Mouse (Mus musculus) liver, embryonic 14.5 days (tissue): ENCODE measurements around the gene Fgf7. TPM values are rescaled to one million over a fixed set of nuclear protein-coding genes. Genes with fewer than 3 reads are reported as not detected.

Experiments
- ATAC-seq: fragments of 200-750 bp; cut with Nextera tagmentation; 2 replicates; pipeline ENCODE4 v1.8.0; 2017; ENCODE audit warnings: moderate number of reproducible peaks, mild to moderate bottlenecking, moderate library complexity; ENCODE audit not compliant: insufficient read depth
- DNase-seq, 3 experiments: peaks; one replicate each; pipeline ENCODE4 v3.0.0-alpha.2; 2012 to 2013; ENCODE audit warnings: low read depth in 3 of 3, low spot score in 3 of 3
- H3K27ac ChIP-seq: fragments of 300-500 bp; sonication (generic); 2 replicates; pipeline ENCODE4 v1.5.1; 2014; ENCODE audit warnings: moderate library complexity, mild to moderate bottlenecking, control low read depth, inconsistent platforms
- H3K27me3 ChIP-seq: fragments of 300-500 bp; sonication (generic); 2 replicates; pipeline ENCODE4 v1.6.1; 2014; ENCODE audit warnings: mild to moderate bottlenecking, low read length, moderate library complexity; ENCODE audit not compliant: control insufficient read depth, insufficient read depth
- H3K36me3 ChIP-seq: fragments of 300-500 bp; sonication (generic); replicated peaks from 2 replicates; pipeline ENCODE4 v1.6.1; 2014; ENCODE audit warnings: low read depth; ENCODE audit not compliant: control insufficient read depth, insufficient read depth
- H3K4me1 ChIP-seq, 2 experiments: fragments of 200-500 bp in 1 of 2; fragments of 300-500 bp in 1 of 2; sonication (generic) in 1 of 2; replicated peaks; 2 replicates each; pipeline ENCODE4 v1.6.1; 2012 to 2014; ENCODE audit warnings: antibody characterized with exemption in 1 of 2, inconsistent platforms in 1 of 2, low read length in 1 of 2; ENCODE audit not compliant: control insufficient read depth in 2 of 2, insufficient read depth in 2 of 2
- H3K4me2 ChIP-seq: fragments of 300-500 bp; sonication (generic); 2 replicates; pipeline ENCODE4 v1.6.1; 2014; ENCODE audit warnings: low read depth, mild to moderate bottlenecking, control low read depth, moderate library complexity
- H3K4me3 ChIP-seq, 2 experiments: fragments of 200-500 bp in 1 of 2; fragments of 300-500 bp in 1 of 2; sonication (generic) in 1 of 2; 2 replicates each; pipeline ENCODE4 v1.5.1; 2012 to 2014; ENCODE audit warnings: low read depth in 2 of 2, low read length in 2 of 2, mild to moderate bottlenecking in 2 of 2, control low read depth in 1 of 2, inconsistent platforms in 1 of 2, moderate library complexity in 1 of 2; ENCODE audit not compliant: insufficient read depth in 1 of 2
- H3K9ac ChIP-seq: fragments of 300-500 bp; sonication (generic); replicated peaks from 2 replicates; pipeline ENCODE4 v1.6.1; 2014; ENCODE audit warnings: mild to moderate bottlenecking, control low read depth, moderate library complexity
- H3K9me3 ChIP-seq: fragments of 300-500 bp; sonication (generic); 2 replicates; pipeline ENCODE4 v1.6.1; 2016; ENCODE audit warnings: low read length, mixed read lengths; ENCODE audit not compliant: control insufficient read depth
- CTCF ChIP-seq: IDR thresholded peaks from 2 replicates; pipeline ENCODE4 v1.5.1; 2016; ENCODE audit warnings: antibody characterized with exemption, low read depth, control low read depth
- EP300 ChIP-seq: IDR thresholded peaks from 2 replicates; pipeline ENCODE4 v1.6.1; 2016; ENCODE audit warnings: antibody characterized with exemption, low read depth
- WGBS: fragments of 180-500 bp; shearing (Covaris S2); extraction: QIAGEN DNeasy Blood & Tissue Kit; methylation state at CpG from one replicate; pipeline ENCODE4 v1.1.7; 2014; ENCODE audit not compliant: insufficient replicate concordance; 5-methylcytosine and 5-hydroxymethylcytosine counted together
- polyA plus RNA-seq, 2 experiments: library from polyadenylated mRNA; depleted of rRNA in 1 of 2; stranded (reverse) in 1 of 2; unstranded in 1 of 2; fragments of >200 nt; fragmentation: Nextera tagmentation in 1 of 2; extraction: Ambion mirVana in 1 of 2; gene quantifications; 2 replicates each; pipeline versions ENCODE4 v1.2.1 to v1.2.3; 2012 to 2014

Fgf7 gene
- polyA plus RNA-seq, 2 experiments: 0.03 TPM; not detected in 1

DNA sequence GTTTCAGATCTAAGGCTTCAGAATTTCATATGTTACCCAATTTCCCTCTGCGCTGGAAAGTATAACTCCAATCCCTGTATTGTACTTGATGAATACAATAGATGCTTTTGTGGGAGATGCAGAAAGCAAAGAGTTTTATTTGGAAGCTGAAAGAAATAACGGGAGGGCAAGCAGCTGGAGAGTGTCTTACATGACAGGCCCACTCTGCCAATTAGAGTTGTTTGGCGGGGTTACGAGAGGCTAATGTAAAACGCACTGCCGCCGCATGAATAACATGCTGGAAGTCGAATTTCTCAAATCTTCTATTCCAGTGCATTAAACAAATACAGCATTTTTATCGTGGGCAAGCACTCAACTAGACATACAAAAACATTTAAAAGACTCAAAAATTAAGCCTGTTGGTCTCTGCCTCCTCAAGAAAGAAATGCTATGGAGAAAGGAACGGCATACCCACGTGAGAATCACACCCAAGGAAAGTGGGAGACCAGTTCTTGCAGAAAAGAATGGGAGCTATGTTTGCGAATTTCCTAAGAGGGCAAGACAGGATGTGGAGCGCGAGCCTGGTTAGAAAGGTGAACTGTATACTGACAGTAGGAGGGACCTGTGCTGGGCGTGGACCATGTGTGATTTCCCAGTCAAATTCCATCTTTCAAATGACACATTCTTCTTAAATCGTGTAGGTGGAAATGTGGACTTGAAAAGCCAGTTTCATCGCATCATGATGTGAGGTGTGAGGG, 26.7 kb downstream of the Fgf7 start:
- Histone ChIP-seq H3K4me3 (no peak overlapping the region), H3K9ac (no peak overlapping the region), H3K27ac (no peak overlapping the region), H3K4me2 (no peak overlapping the region), H3K27me3 (no peaks in the 10 kb centered on the region), H3K4me1 (no peaks in the 10 kb centered on the region), H3K36me3 (no peaks in the 10 kb centered on the region), H3K9me3 (no peaks in the 10 kb centered on the region)
- no peak for TF ChIP-seq EP300
- no peak for TF ChIP-seq CTCF
- DNase-seq (no peak), ATAC-seq (no peak)
- WGBS: 70% methylated on average over 17 of the region's 17 CpGs

DNA sequence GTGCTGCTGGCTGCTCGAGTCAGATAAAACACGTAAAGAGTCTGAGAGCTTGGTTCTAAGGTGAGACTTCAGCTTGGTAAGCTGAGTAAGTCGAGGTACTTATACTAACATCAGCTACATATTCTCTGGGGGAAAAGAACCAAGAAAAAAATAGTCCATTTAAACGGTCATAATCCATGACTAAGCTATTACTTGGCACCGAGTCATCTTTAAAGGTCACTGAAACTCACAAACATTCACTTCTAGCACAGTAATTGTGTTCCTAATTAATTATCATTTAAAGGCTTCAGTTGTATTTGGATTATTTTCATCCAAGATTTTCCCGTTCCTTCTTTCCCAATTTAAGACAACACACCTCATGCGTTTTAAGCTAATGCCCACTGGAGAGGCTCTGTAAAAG, 28.4 kb downstream of the Fgf7 start:
- H3K27ac ChIP-seq: no peak overlapping the region
- H3K36me3 ChIP-seq: no peaks in the 10 kb centered on the region
- H3K27me3 ChIP-seq: no peaks in the 10 kb centered on the region
- H3K4me2 ChIP-seq: no peak overlapping the region
- no peaks in the 10 kb centered on the region for H3K9me3 ChIP-seq
- no peak overlapping the region for H3K9ac ChIP-seq
- ATAC-seq (no peak), DNase-seq (no peak)
- 63% methylated on average over 7 of the region's 7 CpGs for WGBS
- no peaks in the 10 kb centered on the region for H3K4me1 ChIP-seq
- no peak for TF ChIP-seq CTCF
- TF ChIP-seq EP300: no peak
- no peak overlapping the region for H3K4me3 ChIP-seq

DNA sequence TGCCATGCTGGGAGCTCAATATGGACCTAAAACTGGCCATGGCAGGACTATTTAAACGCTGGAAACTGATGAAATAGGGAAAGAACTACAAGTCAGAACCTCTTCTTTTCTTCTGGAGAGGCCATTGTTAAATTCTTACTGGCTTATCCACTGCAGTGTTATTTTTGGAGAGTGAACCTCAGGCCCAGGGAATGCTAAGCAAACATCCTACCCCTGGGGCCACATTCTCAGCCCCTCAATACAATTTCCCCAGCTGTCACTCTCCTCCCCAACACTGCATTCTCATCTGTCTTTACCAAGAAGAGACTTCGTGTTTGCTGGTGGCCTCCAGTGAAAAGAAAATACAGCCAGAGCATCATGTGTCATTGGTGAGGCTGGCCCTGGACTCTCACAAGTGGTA, 30.4 kb downstream of the Fgf7 start:
- no peak for TF ChIP-seq EP300
- TF ChIP-seq CTCF: no peak
- Histone ChIP-seq H3K27ac (no peak overlapping the region), H3K9ac (no peak overlapping the region), H3K9me3 (no peaks in the 10 kb centered on the region), H3K4me1 (no peaks in the 10 kb centered on the region), H3K4me3 (no peak overlapping the region), H3K36me3 (no peaks in the 10 kb centered on the region), H3K4me2 (no peak overlapping the region), H3K27me3 (no peaks in the 10 kb centered on the region)
- ATAC-seq: no peak
- WGBS: 24% methylated on average over 2 of the region's 2 CpGs
- no peak for DNase-seq

DNA sequence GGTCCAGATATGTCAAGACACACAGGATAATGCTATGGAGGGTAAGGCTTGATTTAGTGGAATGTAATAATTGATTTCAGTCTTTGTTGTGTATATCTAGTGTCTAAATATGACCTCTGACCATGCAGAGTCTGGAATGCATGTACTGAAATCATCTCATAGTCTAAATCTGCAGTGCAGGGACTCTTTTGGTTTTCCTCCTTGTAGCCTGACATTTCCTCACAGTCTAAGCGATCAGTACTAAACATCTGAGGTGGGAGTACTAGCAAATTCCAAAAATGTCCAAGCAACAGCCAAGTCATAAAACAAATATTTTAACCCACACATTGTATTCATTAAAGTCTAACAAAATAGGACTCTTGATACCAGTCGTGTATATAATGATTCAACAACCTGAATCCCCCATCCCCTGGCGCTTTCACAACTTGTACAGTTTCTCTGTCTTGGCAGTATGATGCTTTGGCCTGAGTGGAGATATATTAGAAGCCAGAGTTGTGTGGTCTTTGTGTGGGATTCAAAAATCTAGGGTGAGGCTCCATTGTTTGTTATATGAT, 30.9 kb downstream of the Fgf7 start:
- H3K9me3 ChIP-seq: no peaks in the 10 kb centered on the region
- no peaks in the 10 kb centered on the region for H3K36me3 ChIP-seq
- H3K4me1 ChIP-seq: no peaks in the 10 kb centered on the region
- no peak overlapping the region for H3K9ac ChIP-seq
- H3K27me3 ChIP-seq: no peaks in the 10 kb centered on the region
- H3K27ac ChIP-seq: no peak overlapping the region
- no peak for ATAC-seq
- 59% methylated on average over 3 of the region's 3 CpGs for WGBS
- no peak overlapping the region for H3K4me2 ChIP-seq
- no peak overlapping the region for H3K4me3 ChIP-seq
- no peak for DNase-seq
- TF ChIP-seq EP300 (no peak), CTCF (no peak)

GRCm38 (mm10) chr2:126069740-126070139, 35.3 kb downstream of the Fgf7 start:
- Histone ChIP-seq H3K9ac (no peak overlapping the region), H3K9me3 (no peaks in the 10 kb centered on the region), H3K36me3 (no peaks in the 10 kb centered on the region), H3K4me2 (no peak overlapping the region), H3K27me3 (no peaks in the 10 kb centered on the region), H3K4me3 (no peak overlapping the region), H3K4me1 (no peaks in the 10 kb centered on the region), H3K27ac (no peak overlapping the region)
- TF ChIP-seq EP300 (no peak), CTCF (no peak)
- ATAC-seq (no peak), DNase-seq (no peak)
- 49% methylated on average over 1 of the region's 1 CpGs for WGBS
